In genomic region chr10:3864196-3864540, GRCm38 (mm10) we compare ENCODE assay signal across 11 mouse cellular contexts.
DNase-seq lines count a peak whose midpoint lies in the region.
"Had no signal": no experiment of that assay in that cellular context is flagged by ENCODE, and none has a peak within 500 bp of the region (broad histone marks: within the 10 kb centered on the region; RNA-seq: fewer than 3 reads in every experiment).

No protein-coding gene starts in this region.

- peak overlapping the region; percentile 92 for H3K27ac ChIP-seq in midbrain, embryonic 10.5 days (replicated peaks)

- peaks cover 5% of the 10 kb centered on the region; the same call in 1 of the 2 replicates for H3K36me3 ChIP-seq in midbrain, embryonic 10.5 days
- H3K36me3 ChIP-seq: G1E had no signal

- peak overlapping the region; percentile 58 for H3K4me3 ChIP-seq in midbrain, embryonic 10.5 days

- H3K27me3 ChIP-seq in midbrain, embryonic 10.5 days (ENCODE audit: low read depth, poor library complexity, severe bottlenecking): no peaks in the 10 kb centered on the region

- 28% methylated on average over 6 of the region's 6 CpGs for WGBS in midbrain, embryonic 10.5 days

- DNase-seq in embryo, embryonic 10.5 days (ENCODE audit: low spot score): peak; percentile 44
- no peak for DNase-seq in embryo, embryonic 9.5 days (ENCODE audit: extremely low spot score)
- DNase-seq in retina, postnatal 1 day: peak; percentile 23
- DNase-seq in retina, embryonic 14.5 days (ENCODE audit: low spot score): no peak
- DNase-seq in midbrain, embryonic 10.5 days (ENCODE audit: low spot score): peak; percentile 19
- DNase-seq in thymus, postnatal 0 days (ENCODE audit: low spot score): no peak
- DNase-seq in gastrocnemius, postnatal 10 days: no peak
- no peak for DNase-seq in layer of hippocampus, postnatal 36 days
- DNase-seq: adrenal gland, postnatal 14 days; cerebellum, postnatal 25 days had no signal

- peaks cover 6% of the 10 kb centered on the region for H3K9me3 ChIP-seq in midbrain, embryonic 10.5 days (replicated peaks)
- H3K9me3 ChIP-seq: G1E had no signal

- H3K4me1 ChIP-seq in midbrain, embryonic 10.5 days: peaks cover 59% of the 10 kb centered on the region

Comparison
In these comparisons a context has a peak if more than half of its experiments do, and no peak if none do; other contexts are left out.
1. DNase-seq: peak in embryo, embryonic 10.5 days (single experiment), retina, postnatal 1 day (single experiment) and midbrain, embryonic 10.5 days (single experiment); none in embryo, embryonic 9.5 days (single experiment), retina, embryonic 14.5 days (single experiment), thymus, postnatal 0 days (single experiment), gastrocnemius, postnatal 10 days (single experiment) and layer of hippocampus, postnatal 36 days (0 of 2).